Mouse (Mus musculus): Measurements from ENCODE around the gene Exoc2.

The Exoc2 gene

GRCm38 (mm10) chr13:30973501-30974246, at the start of gene Exoc2, which contains the start of gene Gm5447:
Gene Exoc2 (minus strand): TSS chr13:30974093.
Gene Gm5447 (plus strand): TSS chr13:30974204.
- DNase-seq (ENCODE audit: low spot score), result peak; percentile 86

GRCm38 (mm10) chr13:31023664-31024063, 49.8 kb upstream of the Exoc2 start:
- no peak for DNase-seq (ENCODE audit: low spot score)

- DNase-seq (ENCODE audit: low spot score), result no peak
Observed at GRCm38 (mm10) chr13:31021927-31022326, 48.0 kb upstream of the Exoc2 start.

DNA sequence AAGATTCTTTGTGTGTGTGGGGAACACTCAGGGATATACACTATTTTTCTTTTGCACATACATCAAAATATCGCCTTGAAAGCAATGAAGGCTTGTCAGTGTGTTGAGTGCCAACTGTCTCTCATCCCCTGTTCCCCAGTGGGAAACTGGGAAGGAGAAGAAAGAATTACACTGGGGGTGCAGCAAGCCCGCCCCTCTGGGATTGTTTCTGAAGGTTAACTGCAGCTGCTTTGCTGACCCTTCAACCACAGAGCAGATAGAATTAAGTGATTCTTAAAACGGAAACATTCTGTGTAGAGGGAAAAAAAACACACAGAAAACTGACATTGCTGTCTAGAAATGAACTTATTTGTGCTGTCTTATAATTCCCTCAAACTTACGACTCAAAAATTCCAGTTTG, 47.6 kb upstream of the Exoc2 start:
- no peak for DNase-seq (ENCODE audit: low spot score)

GRCm38 (mm10) chr13:31017545-31017944, 43.7 kb upstream of the Exoc2 start:
- no peak for DNase-seq (ENCODE audit: low spot score)

- DNase-seq (ENCODE audit: low spot score), result no peak
Observed at GRCm38 (mm10) chr13:31004995-31005394, 31.1 kb upstream of the Exoc2 start.

DNA sequence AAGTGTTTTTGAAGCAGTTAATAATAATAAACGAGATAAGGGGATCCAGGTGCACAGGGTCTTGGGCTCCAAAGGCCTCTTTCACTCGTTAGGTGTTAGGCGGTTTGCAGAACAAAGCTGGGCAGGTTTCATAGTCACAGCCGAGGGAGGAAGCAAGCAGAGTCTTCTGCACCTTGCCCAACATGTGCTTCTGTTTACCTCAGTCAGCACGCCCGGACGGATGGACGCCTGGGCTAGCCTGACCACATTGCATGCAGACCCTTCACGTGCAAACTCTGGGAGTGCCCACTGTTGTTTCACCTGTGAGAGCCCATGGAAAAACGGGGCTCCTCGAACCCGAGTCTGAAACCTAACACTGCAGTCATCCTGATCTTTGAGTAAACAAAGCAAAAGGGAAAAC, 30.6 kb upstream of the Exoc2 start:
- no peak for DNase-seq (ENCODE audit: low spot score)

DNA sequence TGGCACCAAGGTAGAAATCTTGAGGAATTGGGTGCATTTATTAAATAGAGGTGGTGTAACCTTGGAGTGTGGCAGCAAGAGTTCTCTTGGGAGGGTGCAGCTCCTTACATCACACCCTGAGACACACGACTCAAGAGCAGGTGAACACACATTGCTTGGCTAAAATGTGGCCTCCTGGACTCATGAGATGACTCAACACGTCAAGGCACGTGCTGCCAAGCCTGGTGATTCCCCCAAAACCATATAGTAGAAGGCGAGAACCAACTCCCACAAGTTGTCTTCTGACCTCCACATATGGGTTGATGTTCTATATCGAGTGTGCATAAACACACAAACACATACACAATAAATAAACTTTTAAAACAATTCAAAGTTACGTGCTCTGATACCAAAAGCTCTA, 25.9 kb upstream of the Exoc2 start:
- no peak for DNase-seq (ENCODE audit: low spot score)

DNA sequence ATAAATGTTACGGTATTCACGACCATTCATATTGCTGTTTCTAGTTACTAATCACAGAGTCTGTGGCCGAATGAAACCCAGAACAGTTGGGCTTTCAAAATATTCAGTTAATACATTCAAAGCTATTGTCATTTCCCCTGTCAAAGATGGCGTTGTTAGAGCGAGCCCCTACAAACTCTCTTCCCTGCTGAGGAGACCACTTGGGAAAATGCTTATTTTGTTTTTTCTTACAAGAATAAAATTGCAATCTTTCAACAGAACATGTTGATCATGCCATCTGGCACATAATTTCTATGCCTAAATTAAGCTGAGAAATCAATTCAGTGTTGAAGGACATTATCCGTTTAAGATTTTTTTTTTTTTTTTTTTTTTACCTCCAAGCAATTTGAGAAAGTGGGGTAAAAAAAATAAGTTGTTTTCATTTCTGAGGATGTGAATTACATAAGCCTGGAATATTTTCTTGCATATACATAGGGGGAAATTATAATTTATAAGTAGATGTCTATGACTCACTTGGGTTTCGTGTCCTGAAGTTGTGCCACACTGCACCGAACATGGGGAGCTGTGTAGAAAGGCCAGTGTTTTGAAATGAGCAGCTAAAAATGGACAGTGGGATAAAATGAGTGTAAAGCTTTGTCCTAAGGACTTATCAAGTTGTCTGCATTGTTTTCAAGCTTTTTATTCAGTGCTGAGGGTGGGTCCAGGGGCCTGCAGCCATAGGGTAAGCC, 23.8 kb upstream of the Exoc2 start:
- DNase-seq (ENCODE audit: low spot score), result no peak

DNA sequence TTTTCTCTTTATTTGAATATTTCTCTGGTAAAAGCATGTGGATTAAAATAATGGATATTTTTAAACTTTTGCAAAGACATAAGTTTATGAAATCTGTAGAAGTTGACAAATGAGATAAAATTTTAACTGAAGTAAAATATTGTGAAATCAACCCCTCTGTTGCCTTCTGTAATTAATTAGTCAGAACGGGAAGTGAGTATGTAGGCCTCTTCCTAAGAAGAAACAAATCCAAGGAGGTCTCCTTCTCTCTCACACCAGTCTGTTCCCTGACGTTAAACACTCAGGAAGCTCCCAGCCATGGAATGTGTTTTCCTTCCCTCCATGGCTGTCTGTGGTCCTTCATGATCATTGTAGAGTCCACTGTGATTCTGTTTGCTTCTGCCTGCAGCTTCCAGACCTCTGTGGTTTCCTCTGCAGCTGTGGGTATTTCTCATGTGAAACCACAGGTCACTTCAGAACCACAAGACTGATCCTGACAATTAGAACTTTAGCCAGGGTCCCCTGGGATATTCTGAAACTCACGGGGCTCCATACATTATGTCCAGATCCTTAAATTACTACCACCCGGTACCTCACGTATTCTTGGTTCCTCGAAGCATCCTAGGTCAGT, 20.5 kb upstream of the Exoc2 start:
- no peak for DNase-seq (ENCODE audit: low spot score)

- peak; percentile 83 for DNase-seq (ENCODE audit: low spot score)
Observed at GRCm38 (mm10) chr13:30993819-30994218, 19.9 kb upstream of the Exoc2 start.

DNA sequence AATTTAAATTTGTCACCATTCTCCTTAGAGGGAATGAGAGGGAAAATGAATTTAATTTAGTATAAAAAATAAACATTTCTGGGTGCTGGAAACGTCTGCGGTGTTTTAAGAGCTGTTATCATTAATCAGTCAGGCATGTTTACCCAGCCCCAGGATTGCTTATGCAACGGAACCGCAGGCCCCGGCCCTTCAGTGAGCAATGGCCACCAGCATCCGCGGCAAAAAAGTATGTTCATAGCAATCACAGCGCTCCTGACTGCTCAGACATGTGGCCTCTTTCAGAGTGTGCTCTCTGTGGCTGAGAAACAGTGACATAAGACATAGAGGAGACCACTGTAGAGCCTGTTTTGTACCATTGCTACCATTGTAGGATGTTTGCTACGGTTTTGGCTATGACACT, 16.3 kb upstream of the Exoc2 start:
- no peak for DNase-seq (ENCODE audit: low spot score)

DNA sequence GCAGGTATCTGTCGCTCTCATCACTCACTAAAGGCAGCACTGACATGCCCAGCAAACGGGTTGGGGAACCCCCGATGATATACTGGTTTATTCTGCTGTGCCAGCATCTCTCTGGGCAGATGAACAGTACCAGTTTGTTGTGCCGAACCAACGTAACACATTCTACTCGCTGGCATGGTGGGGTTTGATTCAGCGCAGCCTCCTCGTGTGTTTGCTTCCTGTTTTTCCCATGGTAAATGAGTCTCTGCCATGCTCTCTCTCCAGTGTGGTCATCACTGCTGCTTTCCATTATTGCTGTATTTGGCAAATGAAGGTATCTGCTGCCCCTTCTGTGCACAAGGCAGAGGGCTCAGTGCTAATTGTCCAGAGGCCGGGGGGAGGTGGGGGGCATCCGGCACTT, 15.8 kb upstream of the Exoc2 start:
- no peak for DNase-seq (ENCODE audit: low spot score)

DNA sequence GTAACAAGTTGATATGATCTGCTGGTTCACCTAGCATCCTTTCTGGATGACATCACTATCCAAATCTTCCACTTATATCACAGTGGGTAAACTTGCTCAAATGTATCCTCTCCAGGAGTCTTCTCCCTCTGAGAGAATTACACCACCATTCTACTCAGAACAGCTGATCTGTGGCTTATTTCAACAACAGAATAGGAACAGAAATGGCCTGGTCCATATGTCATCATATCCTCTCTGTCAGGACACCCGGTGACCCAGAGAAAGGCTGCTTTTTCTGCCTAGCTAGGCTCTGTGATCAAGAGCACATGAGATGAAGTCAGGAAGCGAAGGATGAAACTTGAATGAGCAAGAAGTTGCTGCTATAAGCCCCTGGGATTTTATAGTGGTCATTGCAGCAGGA, 13.8 kb upstream of the Exoc2 start:
- DNase-seq (ENCODE audit: low spot score), result no peak

DNA sequence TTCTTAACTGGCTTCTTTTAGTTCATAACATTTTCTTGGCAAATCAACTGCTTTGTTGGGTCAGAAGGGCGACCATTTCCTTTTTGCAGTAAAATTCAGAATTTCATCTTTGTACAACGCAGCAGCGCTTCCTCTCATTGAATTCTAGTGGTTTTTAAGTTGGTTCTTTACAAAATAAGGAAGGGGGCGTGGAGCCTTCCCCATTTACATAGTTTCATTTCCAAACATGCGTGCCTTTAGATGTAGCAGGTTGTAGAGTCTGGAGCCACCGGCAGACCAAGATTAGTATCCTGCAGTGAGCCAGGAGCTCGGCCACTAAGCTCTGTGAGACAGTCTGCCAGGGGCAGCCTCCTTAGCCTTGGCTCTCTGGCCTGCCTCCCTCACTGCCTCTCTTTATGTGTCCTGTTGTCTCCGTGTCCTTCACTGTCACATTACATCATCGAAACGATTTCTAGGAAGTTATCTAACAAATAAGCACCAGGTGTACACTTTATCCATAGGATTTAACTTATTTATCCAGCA, 13.1 kb upstream of the Exoc2 start:
- no peak for DNase-seq (ENCODE audit: low spot score)

DNA sequence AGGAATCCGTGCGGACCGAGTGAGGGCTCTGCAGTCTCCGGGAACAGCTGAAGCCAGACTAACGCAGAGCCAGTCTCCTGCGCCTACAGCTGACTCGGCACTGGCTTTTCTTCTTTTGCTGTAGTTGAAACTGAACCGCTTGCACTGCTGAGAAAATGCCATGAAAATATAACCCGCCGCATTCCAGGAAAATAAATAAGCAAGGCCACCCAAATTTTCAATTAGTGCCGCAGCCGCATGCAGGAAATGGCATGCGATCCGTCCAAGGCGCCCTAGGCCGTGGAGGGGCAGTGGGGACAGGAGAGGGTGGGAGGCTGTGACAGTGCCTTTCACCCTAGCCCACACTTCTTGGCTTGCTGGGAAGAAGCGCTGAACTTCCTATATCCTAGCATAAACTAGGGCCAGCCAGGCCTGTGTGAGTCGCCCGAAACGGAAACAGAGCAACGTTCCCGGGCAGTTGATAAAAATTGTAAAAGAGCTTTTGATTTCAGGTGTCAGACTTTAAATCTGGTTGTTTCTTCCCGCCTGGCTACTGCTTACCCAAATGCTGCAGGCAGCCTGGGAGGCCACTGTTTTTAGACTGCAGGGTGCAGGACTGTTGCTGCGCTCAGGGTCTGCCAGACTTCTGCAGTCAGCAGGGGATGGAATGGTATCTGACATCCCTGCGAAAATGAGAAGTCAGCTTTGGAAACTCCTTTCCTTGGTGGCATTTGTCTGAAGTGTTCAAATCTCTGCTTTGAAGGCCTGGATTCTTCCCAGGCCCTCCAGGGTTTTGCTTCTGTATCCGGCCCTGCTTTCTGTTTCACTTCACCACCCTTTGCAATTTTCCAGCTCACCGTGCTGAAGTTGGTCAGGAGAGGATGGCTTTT, 11.9 kb upstream of the Exoc2 start:
- peak; percentile 63 for DNase-seq (ENCODE audit: low spot score)

- DNase-seq (ENCODE audit: low spot score), result no peak
Observed at GRCm38 (mm10) chr13:30985275-30985597, 11.3 kb upstream of the Exoc2 start.

DNA sequence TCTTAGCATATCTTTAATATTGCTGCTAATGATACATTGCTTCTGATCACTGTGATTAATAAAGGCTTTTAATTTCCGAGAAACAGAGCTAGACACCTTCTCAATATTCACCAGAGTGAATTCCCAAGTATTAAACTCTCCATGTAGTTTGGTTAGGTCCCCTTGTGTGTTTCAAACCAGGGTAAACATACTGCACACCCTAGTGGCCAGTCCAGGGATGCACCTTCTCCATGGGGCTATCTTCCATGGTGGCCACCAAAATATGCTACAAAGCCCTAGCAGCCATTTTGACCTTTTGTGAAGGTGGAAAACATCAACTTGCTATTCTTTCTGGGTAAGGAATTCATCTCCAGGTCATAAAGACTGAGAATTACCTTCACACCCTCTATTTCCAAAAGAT, 7.8 kb upstream of the Exoc2 start:
- DNase-seq (ENCODE audit: low spot score), result peak; percentile 47

GRCm38 (mm10) chr13:30978224-30978623, 4.3 kb upstream of the Exoc2 start:
- DNase-seq (ENCODE audit: low spot score), result no peak

DNA sequence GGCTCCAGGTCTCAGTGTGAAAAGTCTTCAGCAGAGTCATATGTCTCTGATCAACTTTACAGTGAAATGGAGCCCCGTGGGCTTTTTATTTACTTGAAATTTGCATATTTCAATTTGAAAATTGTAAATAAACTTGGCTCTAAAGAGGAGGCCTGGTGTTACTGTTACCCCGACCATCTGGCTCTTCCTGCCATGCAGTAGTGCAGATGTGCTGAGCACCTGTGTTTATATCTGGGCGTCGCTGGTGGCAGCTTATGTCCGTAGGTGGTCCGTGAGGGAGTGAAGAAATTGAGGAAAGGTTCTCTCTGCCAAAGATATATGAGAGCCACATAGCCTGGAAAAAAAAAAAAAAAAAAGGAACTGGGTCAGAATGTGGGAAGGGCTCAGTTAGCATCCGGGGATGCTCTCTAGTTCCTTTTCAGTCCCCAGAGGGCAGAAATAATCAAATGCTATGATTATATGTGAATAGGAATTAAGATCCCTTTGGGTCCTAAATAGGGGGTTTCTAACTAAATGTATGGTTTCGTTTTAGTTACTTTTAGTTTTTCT, 2.7 kb upstream of the Exoc2 start:
- DNase-seq (ENCODE audit: low spot score), result no peak

GRCm38 (mm10) chr13:30974247-30974630, 346 bp upstream of the Exoc2 start:
- peak; percentile 20 for DNase-seq (ENCODE audit: low spot score)

- DNase-seq (ENCODE audit: low spot score), result no peak
Observed at GRCm38 (mm10) chr13:30972102-30972501, 1.8 kb downstream of the Exoc2 start.
